Mouse (Mus musculus) testis, adult 2 months (tissue): ENCODE results near the gene Vdac1.

Experiments
- CTCF ChIP-seq: fragments of 200-500 bp; IDR thresholded peaks from 2 replicates; pipeline ENCODE4 v1.5.1; 2012; ENCODE audit warnings: low read depth, mild to moderate bottlenecking, inconsistent platforms, low read length, moderate library complexity; ENCODE audit not compliant: control insufficient read depth, insufficient read depth, insufficient replicate concordance
- POLR2A ChIP-seq: fragments of 200-500 bp; IDR thresholded peaks from 2 replicates; pipeline ENCODE4 v1.6.1; 2012; ENCODE audit warnings: low read depth, mild to moderate bottlenecking, inconsistent platforms, low read length, moderate library complexity; ENCODE audit not compliant: control insufficient read depth

DNA sequence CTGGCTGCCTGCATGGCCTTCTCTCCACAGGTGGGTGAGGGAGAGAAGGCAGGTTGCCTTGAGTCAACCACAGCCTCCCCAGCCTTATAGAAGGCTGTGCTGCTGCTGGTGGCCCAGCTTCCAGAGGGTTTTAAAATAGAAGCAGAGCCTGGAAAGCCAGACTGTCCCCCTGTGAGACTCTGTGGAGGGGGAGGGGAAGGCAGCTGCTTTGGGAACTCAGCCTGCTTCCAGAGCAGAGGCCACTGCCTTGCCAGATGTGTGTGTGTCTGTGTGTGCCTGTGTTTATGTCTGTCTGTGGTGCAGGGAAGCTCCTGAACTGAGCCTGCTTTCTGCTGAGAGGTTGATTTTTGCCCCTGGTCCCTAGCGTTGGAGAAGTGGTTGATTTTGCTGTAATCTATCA lies 4.5 kb downstream of the Vdac1 start:
- TF ChIP-seq CTCF (no peak), POLR2A (no peak)
